Mouse (Mus musculus): ENCODE measurements around the gene Slc12a8. TPM values are rescaled to one million over a fixed set of nuclear protein-coding genes. Genes with fewer than 3 reads are reported as not detected.
"Not testable (repeated sequence)": the region's sequence is repeated elsewhere in the genome, so short reads cannot be mapped to it uniquely, and the experiment has no call there.

The Slc12a8 gene
- total and polyA plus RNA-seq, 2 experiments from 2014 or later = 0.42 to 1.0 TPM

GRCm38 (mm10) chr16:33481148-33481547, 36.0 kb upstream of the Slc12a8 start:
- H3K4me2 ChIP-seq (ENCODE audit: low read depth, low read length) = no peak overlapping the region
- H3K9me3 ChIP-seq (replicated peaks; ENCODE audit: control insufficient read depth, low read length) = no peaks in the 10 kb centered on the region
- no peak overlapping the region for H3K4me3 ChIP-seq (ENCODE audit: low read depth, low read length)
- no peaks in the 10 kb centered on the region for H3K27me3 ChIP-seq (ENCODE audit: control insufficient read depth, insufficient read depth, low read length)
- H3K27ac ChIP-seq (ENCODE audit: low read depth) = no peak overlapping the region
- TF ChIP-seq CTCF (IDR thresholded peaks at IDR 0.05; ENCODE audit: low read depth) (peak; percentile 55), EP300 (IDR thresholded peaks at IDR 0.05; ENCODE audit: low read depth) (no peak)
- ATAC-seq (ENCODE audit: insufficient read depth, low read depth) (no peak), DNase-seq (ENCODE audit: low spot score) (no peak)
- peaks cover 37% of the 10 kb centered on the region for H3K36me3 ChIP-seq (replicated peaks; ENCODE audit: control insufficient read depth, insufficient read depth, low read length)
- no peaks in the 10 kb centered on the region for H3K4me1 ChIP-seq (ENCODE audit: control insufficient read depth, insufficient read depth)
- 92% methylated on average over 2 of the region's 2 CpGs for WGBS
- H3K9ac ChIP-seq (replicated peaks; ENCODE audit: low read depth, low read length) = no peak overlapping the region

- Histone ChIP-seq H3K9ac (replicated peaks; ENCODE audit: low read depth, low read length) (no peak overlapping the region), H3K9me3 (replicated peaks; ENCODE audit: control insufficient read depth, low read length) (no peaks in the 10 kb centered on the region), H3K36me3 (replicated peaks; ENCODE audit: control insufficient read depth, insufficient read depth, low read length) (peaks cover 33% of the 10 kb centered on the region), H3K27me3 (ENCODE audit: control insufficient read depth, insufficient read depth, low read length) (no peaks in the 10 kb centered on the region), H3K4me3 (ENCODE audit: low read depth, low read length) (no peak overlapping the region), H3K4me2 (ENCODE audit: low read depth, low read length) (no peak overlapping the region), H3K27ac (ENCODE audit: low read depth) (no peak overlapping the region), H3K4me1 (ENCODE audit: control insufficient read depth, insufficient read depth) (no peaks in the 10 kb centered on the region)
- DNase-seq (ENCODE audit: low spot score) (no peak), ATAC-seq (ENCODE audit: insufficient read depth, low read depth) (no peak)
- no peak for TF ChIP-seq EP300 (IDR thresholded peaks at IDR 0.05; ENCODE audit: low read depth)
- no peak for TF ChIP-seq CTCF (IDR thresholded peaks at IDR 0.05; ENCODE audit: low read depth)
- WGBS = 46% methylated on average over 3 of the region's 3 CpGs
Observed at GRCm38 (mm10) chr16:33482309-33482708, 34.8 kb upstream of the Slc12a8 start.

GRCm38 (mm10) chr16:33487709-33488108, 29.4 kb upstream of the Slc12a8 start:
- no peaks in the 10 kb centered on the region for H3K4me1 ChIP-seq (ENCODE audit: control insufficient read depth, insufficient read depth)
- H3K4me3 ChIP-seq (ENCODE audit: low read depth, low read length) = no peak overlapping the region
- TF ChIP-seq EP300 (IDR thresholded peaks at IDR 0.05; ENCODE audit: low read depth) (no peak), CTCF (IDR thresholded peaks at IDR 0.05; ENCODE audit: low read depth) (no peak)
- no peak overlapping the region for H3K4me2 ChIP-seq (ENCODE audit: low read depth, low read length)
- DNase-seq (ENCODE audit: low spot score) (no peak), ATAC-seq (ENCODE audit: insufficient read depth, low read depth) (no peak)
- peaks cover 42% of the 10 kb centered on the region for H3K36me3 ChIP-seq (replicated peaks; ENCODE audit: control insufficient read depth, insufficient read depth, low read length)
- H3K27ac ChIP-seq (ENCODE audit: low read depth) = no peak overlapping the region
- H3K9ac ChIP-seq (replicated peaks; ENCODE audit: low read depth, low read length) = no peak overlapping the region
- WGBS = 80% methylated on average over 4 of the region's 4 CpGs
- H3K27me3 ChIP-seq (ENCODE audit: control insufficient read depth, insufficient read depth, low read length) = no peaks in the 10 kb centered on the region
- no peaks in the 10 kb centered on the region for H3K9me3 ChIP-seq (replicated peaks; ENCODE audit: control insufficient read depth, low read length)

GRCm38 (mm10) chr16:33494374-33494773, 22.8 kb upstream of the Slc12a8 start:
- TF ChIP-seq EP300 (IDR thresholded peaks at IDR 0.05; ENCODE audit: low read depth) = no peak
- TF ChIP-seq CTCF (IDR thresholded peaks at IDR 0.05; ENCODE audit: low read depth) = no peak
- Histone ChIP-seq H3K27ac (ENCODE audit: low read depth) (no peak overlapping the region), H3K4me1 (ENCODE audit: control insufficient read depth, insufficient read depth) (no peaks in the 10 kb centered on the region), H3K9me3 (replicated peaks; ENCODE audit: control insufficient read depth, low read length) (no peaks in the 10 kb centered on the region), H3K36me3 (replicated peaks; ENCODE audit: control insufficient read depth, insufficient read depth, low read length) (peaks cover 43% of the 10 kb centered on the region), H3K9ac (replicated peaks; ENCODE audit: low read depth, low read length) (no peak overlapping the region), H3K4me2 (ENCODE audit: low read depth, low read length) (no peak overlapping the region), H3K4me3 (ENCODE audit: low read depth, low read length) (no peak overlapping the region), H3K27me3 (ENCODE audit: control insufficient read depth, insufficient read depth, low read length) (no peaks in the 10 kb centered on the region)
- WGBS = 87% methylated on average over 4 of the region's 4 CpGs
- ATAC-seq (ENCODE audit: insufficient read depth, low read depth) = no peak
- no peak for DNase-seq (ENCODE audit: low spot score)

- Histone ChIP-seq H3K36me3 (replicated peaks; ENCODE audit: control insufficient read depth, insufficient read depth, low read length) (0 out of 2 replicates have a peak, but pooled peaks cover 4% of the 10 kb centered on the region), H3K4me3 (ENCODE audit: low read depth, low read length) (no peak overlapping the region), H3K27ac (ENCODE audit: low read depth) (no peak overlapping the region), H3K4me2 (ENCODE audit: low read depth, low read length) (no peak overlapping the region), H3K27me3 (ENCODE audit: control insufficient read depth, insufficient read depth, low read length) (no peaks in the 10 kb centered on the region), H3K9ac (replicated peaks; ENCODE audit: low read depth, low read length) (no peak overlapping the region), H3K4me1 (ENCODE audit: control insufficient read depth, insufficient read depth) (no peaks in the 10 kb centered on the region), H3K9me3 (replicated peaks; ENCODE audit: control insufficient read depth, low read length) (no peaks in the 10 kb centered on the region)
- WGBS = 78% methylated on average over 4 of the region's 4 CpGs
- DNase-seq (ENCODE audit: low spot score) (no peak), ATAC-seq (ENCODE audit: insufficient read depth, low read depth) (no peak)
- TF ChIP-seq EP300 (IDR thresholded peaks at IDR 0.05; ENCODE audit: low read depth) = no peak
Observed at GRCm38 (mm10) chr16:33508082-33508481, 9.0 kb upstream of the Slc12a8 start.

GRCm38 (mm10) chr16:33509231-33509630, 7.9 kb upstream of the Slc12a8 start:
- 85% methylated on average over 2 of the region's 2 CpGs for WGBS
- not testable (repeated sequence) for H3K9ac ChIP-seq (replicated peaks; ENCODE audit: low read depth, low read length); H3K4me2 ChIP-seq (ENCODE audit: low read depth, low read length); H3K27me3 ChIP-seq (ENCODE audit: control insufficient read depth, insufficient read depth, low read length); H3K36me3 ChIP-seq (replicated peaks; ENCODE audit: control insufficient read depth, insufficient read depth, low read length); ATAC-seq (ENCODE audit: insufficient read depth, low read depth); H3K9me3 ChIP-seq (replicated peaks; ENCODE audit: control insufficient read depth, low read length); DNase-seq (ENCODE audit: low spot score); H3K4me3 ChIP-seq (ENCODE audit: low read depth, low read length); H3K27ac ChIP-seq (ENCODE audit: low read depth); H3K4me1 ChIP-seq (ENCODE audit: control insufficient read depth, insufficient read depth)

- not testable (repeated sequence) for H3K36me3 ChIP-seq (replicated peaks; ENCODE audit: control insufficient read depth, insufficient read depth, low read length); H3K9me3 ChIP-seq (replicated peaks; ENCODE audit: control insufficient read depth, low read length); DNase-seq (ENCODE audit: low spot score); H3K4me2 ChIP-seq (ENCODE audit: low read depth, low read length); H3K4me3 ChIP-seq (ENCODE audit: low read depth, low read length); H3K9ac ChIP-seq (replicated peaks; ENCODE audit: low read depth, low read length); H3K27ac ChIP-seq (ENCODE audit: low read depth); H3K4me1 ChIP-seq (ENCODE audit: control insufficient read depth, insufficient read depth); H3K27me3 ChIP-seq (ENCODE audit: control insufficient read depth, insufficient read depth, low read length); ATAC-seq (ENCODE audit: insufficient read depth, low read depth)
- WGBS = 90% methylated on average over 4 of the region's 4 CpGs
Observed at GRCm38 (mm10) chr16:33510856-33511255, 6.3 kb upstream of the Slc12a8 start.

Data from heart, postnatal 0 days (tissue).